Mouse (Mus musculus): Measurements from ENCODE around the gene Asb8.

Gene Asb8

GRCm38 (mm10) chr15:98114852-98115778 is 50.3 kb downstream of the Asb8 start:
- no peak for DNase-seq

DNA sequence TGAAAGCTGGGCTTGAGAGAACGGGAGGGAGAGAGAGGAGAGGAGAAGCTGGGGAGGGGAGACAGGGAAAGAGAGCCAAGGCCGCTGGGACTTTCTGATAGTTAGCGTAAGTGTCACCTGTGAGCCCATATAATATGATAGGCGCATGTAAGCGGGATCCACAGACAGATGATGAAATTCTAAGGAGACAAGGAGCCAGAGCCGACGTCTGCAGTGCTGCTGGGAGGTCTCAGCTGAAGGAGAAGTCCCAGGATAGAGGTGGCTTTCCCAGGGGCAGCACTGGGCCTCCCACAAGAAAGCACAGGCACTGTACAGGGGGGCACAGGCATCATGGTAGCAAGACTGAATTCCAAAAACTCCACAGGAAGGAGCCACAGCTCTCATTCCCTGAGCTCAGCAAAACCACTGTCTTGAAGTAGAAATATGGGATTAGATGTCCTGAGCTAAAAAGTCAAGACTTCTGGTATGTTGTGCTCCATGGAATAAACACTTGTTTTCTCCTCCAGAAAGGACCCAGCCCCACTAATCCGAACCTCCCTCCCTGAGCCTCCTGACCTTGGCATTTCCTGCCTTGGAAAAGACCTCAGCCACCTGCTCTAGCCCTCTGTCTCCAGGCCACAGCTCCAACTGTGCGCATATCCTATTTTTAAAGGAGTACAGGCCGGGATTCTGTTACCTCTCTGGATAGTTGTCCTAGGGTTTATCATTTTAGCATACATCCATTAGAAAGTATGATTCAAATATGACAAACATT is 51.1 kb downstream of the Asb8 start:
- no peak for DNase-seq

GRCm38 (mm10) chr15:98111791-98112190 is 53.6 kb downstream of the Asb8 start:
- DNase-seq = no peak

GRCm38 (mm10) chr15:98108297-98109152 is 56.9 kb downstream of the Asb8 start:
- peak; percentile 44 to 59 for DNase-seq

DNA sequence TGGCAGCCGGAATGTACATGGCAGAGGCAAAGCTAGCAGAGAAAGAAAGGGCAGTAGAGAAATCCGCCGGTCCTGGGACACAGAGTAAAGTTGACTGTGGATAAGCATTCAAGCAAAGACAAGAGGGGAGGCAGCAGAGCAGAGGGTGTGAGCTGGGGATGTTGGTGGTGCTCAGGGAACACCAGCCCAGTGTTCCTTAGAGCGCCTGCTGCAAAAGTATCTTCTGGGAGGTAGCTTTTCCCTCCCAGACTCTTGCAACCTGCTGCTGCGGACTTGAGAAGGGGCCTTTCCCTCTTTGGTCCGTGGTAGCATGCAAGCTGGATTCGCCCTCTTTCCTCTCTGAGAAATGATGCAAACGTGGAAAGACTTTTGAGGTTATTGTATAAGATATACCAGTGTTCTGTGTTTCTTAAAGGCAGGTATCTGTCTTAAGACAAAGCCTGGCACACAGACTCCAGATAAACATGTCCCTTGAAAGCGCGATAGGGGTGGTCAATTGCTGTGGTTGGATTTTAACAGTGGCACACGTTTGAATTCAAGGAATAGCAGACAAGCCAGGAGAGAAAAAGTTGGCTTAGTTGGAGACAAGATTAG is 57.6 kb downstream of the Asb8 start:
- no peak for DNase-seq

DNA sequence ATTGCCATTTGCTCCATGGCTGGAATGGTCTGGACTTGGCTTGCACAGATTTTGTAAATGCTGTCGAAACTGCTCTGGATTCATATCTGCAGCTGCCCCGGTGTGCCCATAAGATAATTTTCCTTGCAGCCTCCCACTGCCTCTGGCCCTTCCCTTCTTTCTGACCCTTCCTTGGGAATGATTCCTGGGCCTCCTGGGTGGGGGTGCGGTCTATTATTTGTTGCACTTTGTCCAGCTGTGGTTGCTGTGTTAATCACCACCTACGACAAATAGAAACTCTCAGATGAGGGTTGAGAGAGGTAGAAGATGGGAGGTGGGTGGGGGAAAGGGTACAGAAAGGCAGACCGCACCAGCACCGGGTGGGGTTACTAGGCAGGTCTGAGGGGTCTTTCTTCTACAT is 58.2 kb downstream of the Asb8 start:
- DNase-seq = no peak

- no peak for DNase-seq
These were observed 58.9 kb downstream of the Asb8 start for GRCm38 (mm10) chr15:98106506-98106905.

- no peak for DNase-seq
These were observed 63.0 kb downstream of the Asb8 start for GRCm38 (mm10) chr15:98102401-98102800.

DNA sequence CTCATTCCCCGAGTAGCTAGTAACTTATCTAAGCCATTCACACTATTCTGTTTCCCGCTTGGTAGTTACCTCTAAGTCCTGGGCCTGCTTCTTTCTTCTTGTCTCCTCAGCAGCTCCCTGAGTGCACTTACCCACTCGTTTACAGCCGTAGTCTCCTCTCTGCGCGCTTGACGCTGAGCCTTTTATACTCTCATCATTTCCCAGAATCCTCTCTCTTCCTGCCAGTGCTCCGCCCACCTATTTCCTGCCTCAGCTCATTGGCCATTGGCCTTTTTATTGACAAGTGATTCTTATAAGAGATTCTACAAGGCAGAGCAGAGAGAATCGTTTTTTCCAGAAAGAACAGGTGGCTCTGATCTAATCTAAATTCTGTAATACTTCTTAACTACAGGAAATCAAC is 66.9 kb downstream of the Asb8 start:
- no peak for DNase-seq

GRCm38 (mm10) chr15:98096957-98097356 is 68.5 kb downstream of the Asb8 start:
- no peak for DNase-seq

DNA sequence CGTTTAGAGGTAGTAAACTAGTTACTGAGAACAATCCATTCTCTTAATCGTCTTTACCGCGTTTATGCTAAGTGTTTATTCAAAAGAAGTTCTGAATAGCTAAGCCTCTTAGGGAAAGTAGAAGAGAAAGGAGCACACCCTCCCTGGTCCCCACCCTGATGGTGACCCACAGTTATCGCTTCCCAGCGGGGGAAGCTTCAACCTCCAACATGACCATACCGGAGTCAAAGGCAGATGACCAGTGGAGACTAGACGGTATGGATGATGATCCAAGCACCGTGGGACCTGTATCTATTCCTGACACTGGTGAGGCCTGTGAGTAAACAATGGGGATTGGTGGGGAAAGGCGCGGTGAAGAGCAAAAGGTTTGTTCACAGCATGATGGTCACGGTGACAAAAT is 70.5 kb downstream of the Asb8 start:
- no peak for DNase-seq

DNA sequence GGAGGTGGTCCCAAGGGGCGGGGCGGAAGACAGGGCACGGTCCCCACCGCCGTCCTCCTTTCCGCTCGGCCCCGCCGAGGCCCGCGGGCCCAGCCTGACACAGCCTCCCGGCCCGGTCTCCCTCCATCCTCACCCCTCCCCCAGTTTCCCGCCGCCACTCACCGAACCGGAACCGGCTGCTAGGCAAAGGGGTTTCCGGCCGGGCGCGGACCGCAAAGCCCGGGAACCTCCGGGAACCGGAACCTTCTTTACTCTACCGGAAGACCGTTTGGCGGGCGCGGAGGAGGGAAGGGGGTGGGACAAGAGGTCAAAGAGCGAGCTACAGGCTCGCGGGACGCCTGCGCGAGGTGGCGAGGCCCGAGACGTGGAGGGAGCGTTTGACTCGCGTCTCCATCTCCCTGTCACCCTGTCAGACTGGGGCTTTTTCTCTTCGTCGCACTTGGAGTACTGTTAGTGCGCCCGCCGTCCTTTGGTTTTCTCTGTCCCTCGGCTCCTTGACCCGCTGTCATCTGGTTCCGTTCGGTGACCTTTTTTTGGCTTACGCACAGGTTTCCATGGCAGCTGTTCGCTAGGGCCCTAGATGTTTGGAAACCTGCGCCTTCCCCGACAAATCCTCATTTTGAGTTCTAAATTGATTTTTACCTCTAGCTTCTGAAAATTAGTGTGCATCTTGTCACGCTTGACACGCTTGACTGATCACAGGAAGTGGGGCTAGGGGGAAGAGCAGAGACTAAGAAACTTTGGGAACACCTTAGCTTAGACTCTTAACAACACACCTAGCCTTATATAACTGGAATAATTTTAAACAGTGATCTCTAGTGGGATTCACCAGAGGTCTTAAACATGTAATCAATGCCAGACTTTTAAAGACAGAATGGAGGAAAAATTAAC is 72.1 kb downstream of the Asb8 start, which contains the start of gene Senp1:
TSS of gene Senp1 (minus strand) at position 624 of the 891 bp plus-strand sequence.
- peak; percentile 85 for DNase-seq

DNA sequence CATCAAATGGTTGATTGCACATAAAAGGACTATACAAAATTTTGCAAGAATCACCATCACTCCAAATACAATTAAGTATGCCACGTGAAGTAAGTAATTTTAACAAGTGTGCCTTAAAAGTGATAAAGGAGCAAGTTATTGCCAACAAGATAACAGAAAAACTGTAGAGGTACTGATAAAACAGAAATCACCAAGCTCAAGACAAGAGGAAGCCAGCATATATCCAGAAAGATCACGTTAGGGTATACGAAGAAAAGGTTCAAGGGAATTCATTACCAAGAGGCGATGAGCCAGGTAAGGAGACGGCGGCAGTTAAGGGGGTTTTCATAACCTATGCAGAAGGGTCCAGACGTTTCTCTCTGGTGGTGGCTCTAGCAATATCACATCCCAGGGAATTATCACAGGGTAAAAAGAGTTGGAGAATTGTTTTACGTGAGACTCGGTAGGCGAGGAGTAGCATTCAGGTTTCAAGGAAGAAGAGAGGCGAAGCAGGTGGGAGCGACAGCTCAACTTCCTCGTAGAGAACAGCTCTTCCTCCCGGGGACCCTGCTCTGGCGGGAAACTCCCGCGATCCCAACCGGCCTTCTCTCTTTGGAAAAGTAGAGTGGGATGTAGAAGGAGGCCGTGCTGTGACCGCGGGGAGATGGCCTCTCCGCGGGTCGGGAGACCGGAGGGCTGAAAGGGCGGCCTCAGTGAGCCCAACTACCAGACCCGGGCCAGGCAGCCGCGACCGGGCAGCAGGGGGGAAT is 72.9 kb downstream of the Asb8 start, which contains the start of gene Pfkm:
TSS of gene Pfkm (plus strand) at position 218 of the 749 bp plus-strand sequence.
- no peak for DNase-seq

DNA sequence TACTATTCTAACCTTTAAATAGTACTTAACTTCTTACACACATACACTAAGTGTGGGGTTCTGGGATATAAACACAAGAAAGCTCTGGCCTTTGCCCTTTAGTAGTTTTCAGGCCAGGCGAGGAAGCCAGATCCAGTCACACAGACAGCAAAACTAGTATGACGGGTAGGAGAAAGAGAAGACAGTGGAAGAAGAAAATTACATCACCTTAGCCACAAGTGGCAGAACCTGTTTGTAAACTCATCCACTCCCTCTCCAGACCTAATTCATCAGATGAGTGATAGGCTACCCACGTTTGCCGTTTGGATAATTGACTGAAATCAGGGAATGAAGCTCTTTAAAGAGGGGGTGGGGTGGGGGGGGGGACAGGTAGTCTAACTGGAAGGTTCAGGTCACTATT is 73.6 kb downstream of the Asb8 start:
- DNase-seq = no peak

DNA sequence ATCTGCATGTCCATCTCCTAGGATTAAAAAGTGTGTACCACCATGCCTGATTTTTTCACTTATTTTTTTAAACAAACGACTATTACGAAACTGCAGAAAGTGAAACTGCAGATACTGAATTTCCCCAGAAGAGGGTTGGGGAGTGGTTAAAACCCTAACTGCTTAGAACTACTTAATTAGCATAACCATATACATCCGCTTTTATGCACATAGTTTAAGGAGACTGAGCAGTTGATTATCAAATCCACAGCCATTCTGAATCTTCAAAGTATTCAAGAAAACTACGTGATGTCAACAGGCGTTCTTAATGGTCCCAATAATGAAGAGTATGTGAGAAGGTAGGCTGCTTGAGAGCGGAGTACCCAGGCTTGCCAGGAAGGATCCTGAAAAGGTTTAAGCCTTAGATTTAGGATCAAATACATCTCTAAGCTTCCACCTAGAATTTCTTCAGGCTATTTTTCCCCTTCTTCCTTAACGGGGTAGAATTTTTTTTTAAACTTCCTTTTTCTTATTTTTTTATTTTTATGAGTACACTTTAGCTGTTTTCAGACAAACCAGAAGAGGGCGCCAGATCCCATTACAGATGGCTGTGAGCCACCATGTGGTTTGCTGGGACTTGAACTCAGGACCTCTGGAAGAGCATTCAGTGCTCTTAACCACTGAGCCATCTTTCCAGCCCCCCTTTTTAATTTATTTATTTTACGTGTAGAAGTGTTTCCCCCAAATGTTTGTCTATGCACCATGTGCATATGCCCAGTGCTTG is 75.8 kb downstream of the Asb8 start:
- DNase-seq = peak in 1 of 2 experiments; percentile 49

- no peak for DNase-seq
These were observed 76.5 kb downstream of the Asb8 start for GRCm38 (mm10) chr15:98088889-98089288.

Data from spleen, adult 18-20 months (tissue).